Mouse (Mus musculus) heart, embryonic 15.5 days (tissue): ENCODE measurements around the gene Rab2b. TPM values are rescaled to one million over a fixed set of nuclear protein-coding genes. Genes with fewer than 3 reads are reported as not detected.

Experiments used
- ATAC-seq: fragments of 200-750 bp; cut with Nextera tagmentation; replicated peaks from 2 replicates; pipeline ENCODE4 v1.8.0; 2017; ENCODE audit warnings: low read depth, moderate TSS enrichment; ENCODE audit not compliant: insufficient number of reproducible peaks, insufficient read depth, low FRiP score
- H3K27ac ChIP-seq: fragments of 300-500 bp; sonication (generic); 2 replicates; pipeline ENCODE4 v1.5.1; 2015; ENCODE audit warnings: mild to moderate bottlenecking, inconsistent platforms
- H3K27me3 ChIP-seq: fragments of 300-500 bp; sonication (generic); 2 replicates; pipeline ENCODE4 v1.6.1; 2015; ENCODE audit warnings: inconsistent platforms
- H3K36me3 ChIP-seq: fragments of 300-500 bp; sonication (generic); 2 replicates; pipeline ENCODE4 v1.6.1; 2015; ENCODE audit warnings: mild to moderate bottlenecking, inconsistent platforms
- H3K4me1 ChIP-seq: fragments of 300-500 bp; sonication (generic); replicated peaks from 2 replicates; pipeline ENCODE4 v1.6.1; 2015; ENCODE audit warnings: inconsistent platforms
- H3K4me2 ChIP-seq: fragments of 300-500 bp; sonication (generic); 2 replicates; pipeline ENCODE4 v1.6.1; 2015; ENCODE audit warnings: inconsistent platforms, mild to moderate bottlenecking, moderate library complexity
- H3K4me3 ChIP-seq: fragments of 300-500 bp; sonication (generic); 2 replicates; pipeline ENCODE4 v1.5.1; 2015; ENCODE audit warnings: mild to moderate bottlenecking, inconsistent platforms
- H3K9ac ChIP-seq: fragments of 300-500 bp; sonication (generic); 2 replicates; pipeline ENCODE4 v1.6.1; 2015; ENCODE audit warnings: mild to moderate bottlenecking, inconsistent platforms
- H3K9me3 ChIP-seq: fragments of 300-500 bp; sonication (generic); replicated peaks from 2 replicates; pipeline ENCODE4 v1.6.1; 2016; ENCODE audit warnings: inconsistent platforms
- WGBS: fragments of 180-500 bp; shearing (Covaris S2); methylation state at CpG from one replicate; pipeline ENCODE4 v1.1.7; 2015; ENCODE audit warnings: mixed read lengths; 5-methylcytosine and 5-hydroxymethylcytosine counted together
- polyA plus RNA-seq: library from polyadenylated mRNA; unstranded; fragments of >200 nt; fragmentation: Nextera tagmentation; extraction: Ambion mirVana; gene quantifications from 2 replicates; pipeline ENCODE4 v1.2.1, GENCODE M21; 2015

The Rab2b gene
- polyA plus RNA-seq, 1 experiment from 2014 or later = 12.8 TPM

GRCm38 (mm10) chr14:52272781-52273180, 6.6 kb downstream of the Rab2b start:
- Histone ChIP-seq H3K4me2 (no peak overlapping the region), H3K4me3 (no peak overlapping the region), H3K9ac (no peak overlapping the region), H3K27ac (no peak overlapping the region), H3K27me3 (no peaks in the 10 kb centered on the region), H3K36me3 (peaks cover 16% of the 10 kb centered on the region), H3K9me3 (no peaks in the 10 kb centered on the region), H3K4me1 (no peaks in the 10 kb centered on the region)
- 62% methylated on average over 3 of the region's 3 CpGs for WGBS
- ATAC-seq = no peak

- H3K36me3 ChIP-seq = peaks cover 6% of the 10 kb centered on the region; the same call in 1 of the 2 replicates
- H3K9ac ChIP-seq = peak within 1 kb of the TSS; percentile 90
- under 1% methylated on average over 54 of the region's 54 CpGs for WGBS
- H3K27ac ChIP-seq = peak within 1 kb of the TSS; percentile 94
- H3K27me3 ChIP-seq = no peaks in the 10 kb centered on the region
- H3K9me3 ChIP-seq = no peaks in the 10 kb centered on the region
- peaks cover 9% of the 10 kb centered on the region for H3K4me1 ChIP-seq
- peak; percentile 100 for ATAC-seq
- H3K4me2 ChIP-seq = peak within 1 kb of the TSS; percentile 78
- H3K4me3 ChIP-seq = peak within 1 kb of the TSS; percentile 95
These were observed 21.7 kb downstream of the Rab2b start, which contains the start of gene Chd8 for GRCm38 (mm10) chr14:52257484-52258213. Gene Chd8 (minus strand): TSS chr14:52257780.

GRCm38 (mm10) chr14:52256311-52257175, 22.8 kb downstream of the Rab2b start:
- peak overlapping the region; percentile 90 for H3K9ac ChIP-seq
- 8% methylated on average over 18 of the region's 18 CpGs for WGBS
- peaks cover 9% of the 10 kb centered on the region for H3K4me1 ChIP-seq
- no peaks in the 10 kb centered on the region for H3K27me3 ChIP-seq
- peak overlapping the region; percentile 95 for H3K4me3 ChIP-seq
- H3K27ac ChIP-seq = peak overlapping the region; percentile 94
- H3K9me3 ChIP-seq = no peaks in the 10 kb centered on the region
- ATAC-seq = no peak
- no peaks in the 10 kb centered on the region for H3K36me3 ChIP-seq
- peak overlapping the region; percentile 78 for H3K4me2 ChIP-seq

GRCm38 (mm10) chr14:52246129-52246528, 33.2 kb downstream of the Rab2b start:
- H3K4me3 ChIP-seq = no peak overlapping the region
- no peak overlapping the region for H3K27ac ChIP-seq
- no peaks in the 10 kb centered on the region for H3K9me3 ChIP-seq
- no peak overlapping the region for H3K9ac ChIP-seq
- ATAC-seq = no peak
- 77% methylated on average over 4 of the region's 4 CpGs for WGBS
- H3K4me2 ChIP-seq = no peak overlapping the region
- H3K4me1 ChIP-seq = peaks cover 16% of the 10 kb centered on the region
- no peaks in the 10 kb centered on the region for H3K27me3 ChIP-seq
- no peaks in the 10 kb centered on the region for H3K36me3 ChIP-seq

- no peak; the same call in 1 of the 2 replicates for ATAC-seq
- Histone ChIP-seq H3K4me2 (peak overlapping the region; percentile 83), H3K9ac (peak overlapping the region; percentile 75), H3K36me3 (no peaks in the 10 kb centered on the region), H3K27me3 (no peaks in the 10 kb centered on the region), H3K27ac (peak overlapping the region; percentile 71), H3K4me3 (peak overlapping the region; percentile 81), H3K9me3 (no peaks in the 10 kb centered on the region), H3K4me1 (peaks cover 16% of the 10 kb centered on the region)
- WGBS = 12% methylated on average over 7 of the region's 7 CpGs
These were observed 34.7 kb downstream of the Rab2b start for GRCm38 (mm10) chr14:52244690-52245042.

GRCm38 (mm10) chr14:52244041-52244689, 35.2 kb downstream of the Rab2b start:
- Histone ChIP-seq H3K36me3 (no peaks in the 10 kb centered on the region), H3K9ac (peak overlapping the region; percentile 75), H3K9me3 (no peaks in the 10 kb centered on the region), H3K4me2 (peak overlapping the region; percentile 83), H3K27me3 (no peaks in the 10 kb centered on the region), H3K27ac (peak overlapping the region; percentile 71), H3K4me3 (peak overlapping the region; percentile 81), H3K4me1 (peaks cover 16% of the 10 kb centered on the region)
- under 1% methylated on average over 32 of the region's 32 CpGs for WGBS
- peak; percentile 98 for ATAC-seq

GRCm38 (mm10) chr14:52236216-52236615, 43.1 kb downstream of the Rab2b start:
- Histone ChIP-seq H3K27me3 (no peaks in the 10 kb centered on the region), H3K9ac (no peak overlapping the region), H3K4me1 (no peaks in the 10 kb centered on the region), H3K36me3 (peaks cover 52% of the 10 kb centered on the region), H3K4me2 (no peak overlapping the region), H3K4me3 (no peak overlapping the region), H3K9me3 (no peaks in the 10 kb centered on the region), H3K27ac (no peak overlapping the region)
- WGBS = 80% methylated on average over 1 of the region's 1 CpGs
- ATAC-seq = no peak

GRCm38 (mm10) chr14:52235165-52235564, 44.2 kb downstream of the Rab2b start:
- ATAC-seq = no peak
- Histone ChIP-seq H3K27ac (no peak overlapping the region), H3K4me2 (no peak overlapping the region), H3K4me3 (no peak overlapping the region), H3K27me3 (no peaks in the 10 kb centered on the region), H3K36me3 (peaks cover 63% of the 10 kb centered on the region), H3K9ac (no peak overlapping the region), H3K9me3 (no peaks in the 10 kb centered on the region), H3K4me1 (no peaks in the 10 kb centered on the region)
- WGBS = 80% methylated on average over 7 of the region's 7 CpGs

GRCm38 (mm10) chr14:52232249-52232648, 47.1 kb downstream of the Rab2b start:
- H3K36me3 ChIP-seq = peaks cover 88% of the 10 kb centered on the region
- H3K4me3 ChIP-seq = no peak overlapping the region
- no peak overlapping the region for H3K27ac ChIP-seq
- no peak overlapping the region for H3K9ac ChIP-seq
- WGBS = 76% methylated on average over 6 of the region's 6 CpGs
- ATAC-seq = no peak
- no peaks in the 10 kb centered on the region for H3K9me3 ChIP-seq
- H3K4me2 ChIP-seq = no peak overlapping the region
- no peaks in the 10 kb centered on the region for H3K4me1 ChIP-seq
- H3K27me3 ChIP-seq = no peaks in the 10 kb centered on the region

GRCm38 (mm10) chr14:52225972-52226371, 53.4 kb downstream of the Rab2b start:
- H3K4me2 ChIP-seq = no peak overlapping the region
- WGBS = 77% methylated on average over 2 of the region's 2 CpGs
- no peak overlapping the region for H3K4me3 ChIP-seq
- H3K4me1 ChIP-seq = no peaks in the 10 kb centered on the region
- no peak overlapping the region for H3K27ac ChIP-seq
- H3K9ac ChIP-seq = no peak overlapping the region
- H3K9me3 ChIP-seq = no peaks in the 10 kb centered on the region
- ATAC-seq = no peak
- H3K36me3 ChIP-seq = peaks cover 93% of the 10 kb centered on the region
- no peaks in the 10 kb centered on the region for H3K27me3 ChIP-seq

- no peaks in the 10 kb centered on the region for H3K9me3 ChIP-seq
- H3K4me2 ChIP-seq = no peak overlapping the region
- H3K27me3 ChIP-seq = no peaks in the 10 kb centered on the region
- no peak overlapping the region for H3K27ac ChIP-seq
- no peak overlapping the region for H3K4me3 ChIP-seq
- ATAC-seq = no peak
- no peak overlapping the region for H3K9ac ChIP-seq
- WGBS = 78% methylated on average over 5 of the region's 5 CpGs
- H3K4me1 ChIP-seq = no peaks in the 10 kb centered on the region
- peaks cover 90% of the 10 kb centered on the region for H3K36me3 ChIP-seq
These were observed 62.1 kb downstream of the Rab2b start for GRCm38 (mm10) chr14:52217261-52217660.
